Comparison of ENCODE assay signal across 10 mouse cellular contexts in the genomic region with DNA sequence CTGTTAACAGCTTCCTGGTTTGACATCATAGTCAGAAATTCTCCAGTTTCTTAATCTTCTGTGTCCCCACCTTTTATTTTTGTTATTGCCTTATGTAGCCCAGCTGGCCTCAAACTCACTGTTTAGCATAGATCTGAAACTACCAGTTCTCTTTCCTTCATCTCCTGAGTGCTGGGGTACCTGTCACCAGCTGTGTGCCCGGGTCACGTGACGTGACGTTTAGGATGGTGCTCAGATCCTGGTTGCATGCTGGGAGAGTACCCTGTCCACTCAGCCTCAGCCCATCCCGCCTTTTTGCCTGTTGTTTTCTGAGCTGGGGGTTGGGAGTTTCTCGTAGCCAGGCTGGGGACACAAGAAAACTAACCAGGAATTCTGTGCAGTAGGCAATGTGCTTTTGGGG. TPM values are rescaled to one million over a fixed set of nuclear protein-coding genes. Genes with fewer than 3 reads are reported as not detected.
DNase-seq lines count a peak whose midpoint lies in the region; ATAC-seq and TF ChIP-seq lines count a peak whose summit lies in the region.
"Had no signal": no experiment of that assay in that cellular context is flagged by ENCODE, and none has a peak within 500 bp of the region (broad histone marks: within the 10 kb centered on the region; RNA-seq: fewer than 3 reads in every experiment).

No protein-coding gene starts in this region.

- peak overlapping the region; percentile 64 for H3K27ac ChIP-seq in forebrain, embryonic 10.5 days
- no peak overlapping the region for H3K27ac ChIP-seq in forebrain, embryonic 14.5 days (ENCODE audit: low read depth, low read length)
- peak overlapping the region; percentile 87 for H3K27ac ChIP-seq in liver, adult 2 months (replicated peaks; ENCODE audit: insufficient read depth, low read depth, low read length)
- H3K27ac ChIP-seq in intestine, embryonic 16.5 days (ENCODE audit: low read length) = peak overlapping the region; percentile 43
- H3K27ac ChIP-seq in stomach, embryonic 16.5 days (ENCODE audit: low read length) = peak overlapping the region; percentile 73
- H3K27ac ChIP-seq: midbrain, embryonic 15.5 days had no signal

- H3K79me2 ChIP-seq in liver, adult 2 months (ENCODE audit: control insufficient read depth, insufficient read depth, low read length) = peaks cover 71% of the 10 kb centered on the region

- TF ChIP-seq POLR2A in liver, adult 2 months (IDR thresholded peaks at IDR 0.05; ENCODE audit: extremely low read depth, insufficient read depth, low read length) = no peak

- no peak overlapping the region for H3K9ac ChIP-seq in forebrain, embryonic 14.5 days (ENCODE audit: low read length)
- peak overlapping the region; percentile 56 for H3K9ac ChIP-seq in liver, adult 2 months (ENCODE audit: low read depth, low read length)
- no peak overlapping the region for H3K9ac ChIP-seq in intestine, embryonic 16.5 days (ENCODE audit: low read depth, low read length)
- H3K9ac ChIP-seq in stomach, embryonic 16.5 days (ENCODE audit: low read length) = peak overlapping the region; percentile 31; the same call in 1 of the 2 replicates
- H3K9ac ChIP-seq: midbrain, embryonic 15.5 days had no signal

- TF ChIP-seq CTCF in liver, adult 2 months (IDR thresholded peaks at IDR 0.05; ENCODE audit: low read depth, low read length) = no peak

- no peak for DNase-seq in forebrain, embryonic 10.5 days (ENCODE audit: extremely low spot score, low spot score)
- no peak for DNase-seq in forebrain, embryonic 14.5 days (ENCODE audit: low spot score)
- no peak for DNase-seq in liver, adult 2 months (ENCODE audit: extremely low read depth, low read depth, low spot score)
- DNase-seq in liver = no peak
- no peak for DNase-seq in gastrocnemius, postnatal 10 days
- DNase-seq in right cerebral cortex, postnatal 14 days = no peak

- H3K4me2 ChIP-seq in forebrain, embryonic 14.5 days (ENCODE audit: low read length) = no peak overlapping the region
- no peak overlapping the region for H3K4me2 ChIP-seq in intestine, embryonic 16.5 days (ENCODE audit: low read depth, low read length)
- no peak overlapping the region for H3K4me2 ChIP-seq in stomach, embryonic 16.5 days (ENCODE audit: low read depth, low read length)
- H3K4me2 ChIP-seq: midbrain, embryonic 15.5 days had no signal

- H3K4me3 ChIP-seq in forebrain, embryonic 10.5 days = no peak overlapping the region
- H3K4me3 ChIP-seq in forebrain, embryonic 14.5 days (ENCODE audit: low read depth, low read length) = no peak overlapping the region
- H3K4me3 ChIP-seq in liver, adult 2 months (ENCODE audit: insufficient read depth, low read depth, low read length) = no peak overlapping the region; the same call in 1 of the 2 replicates
- H3K4me3 ChIP-seq in intestine, embryonic 16.5 days (ENCODE audit: low read length) = no peak overlapping the region
- H3K4me3 ChIP-seq in stomach, embryonic 16.5 days (replicated peaks; ENCODE audit: low read length) = no peak overlapping the region
- H3K4me3 ChIP-seq: erythroblast, embryonic 14.5 days; midbrain, embryonic 15.5 days had no signal

- no peaks in the 10 kb centered on the region for H3K27me3 ChIP-seq in forebrain, embryonic 10.5 days (ENCODE audit: poor library complexity, severe bottlenecking)
- H3K27me3 ChIP-seq in forebrain, embryonic 14.5 days (replicated peaks; ENCODE audit: control insufficient read depth, insufficient read depth, low read length) = no peaks in the 10 kb centered on the region
- no peaks in the 10 kb centered on the region for H3K27me3 ChIP-seq in liver, adult 2 months (ENCODE audit: control insufficient read depth, insufficient read depth, low read length)
- no peaks in the 10 kb centered on the region for H3K27me3 ChIP-seq in intestine, embryonic 16.5 days (replicated peaks; ENCODE audit: control insufficient read depth, insufficient read depth, low read length)
- no peaks in the 10 kb centered on the region for H3K27me3 ChIP-seq in stomach, embryonic 16.5 days (ENCODE audit: control insufficient read depth, insufficient read depth, low read length)
- H3K27me3 ChIP-seq: midbrain, embryonic 15.5 days had no signal

- peaks cover 35% of the 10 kb centered on the region for H3K36me3 ChIP-seq in forebrain, embryonic 10.5 days (replicated peaks)
- H3K36me3 ChIP-seq in forebrain, embryonic 14.5 days (ENCODE audit: control insufficient read depth, insufficient read depth, low read length) = peaks cover 4% of the 10 kb centered on the region; the same call in 1 of the 2 replicates
- no peaks in the 10 kb centered on the region for H3K36me3 ChIP-seq in liver, adult 2 months (ENCODE audit: control insufficient read depth, insufficient read depth, low read length)
- H3K36me3 ChIP-seq in intestine, embryonic 16.5 days (ENCODE audit: control insufficient read depth, insufficient read depth, low read length) = no peaks in the 10 kb centered on the region
- no peaks in the 10 kb centered on the region for H3K36me3 ChIP-seq in stomach, embryonic 16.5 days (ENCODE audit: control insufficient read depth, insufficient read depth, low read length)
- H3K36me3 ChIP-seq: midbrain, embryonic 15.5 days had no signal

- ATAC-seq in forebrain, embryonic 14.5 days = no peak
- no peak for ATAC-seq in intestine, embryonic 16.5 days
- ATAC-seq in stomach, embryonic 16.5 days (ENCODE audit: insufficient read depth, low FRiP score) = no peak
- ATAC-seq: midbrain, embryonic 15.5 days had no signal

- H3K9me3 ChIP-seq in forebrain, embryonic 10.5 days = no peaks in the 10 kb centered on the region
- H3K9me3 ChIP-seq in forebrain, embryonic 14.5 days (replicated peaks; ENCODE audit: control insufficient read depth, low read length) = no peaks in the 10 kb centered on the region
- no peaks in the 10 kb centered on the region for H3K9me3 ChIP-seq in intestine, embryonic 16.5 days (ENCODE audit: control insufficient read depth, low read length)
- H3K9me3 ChIP-seq in stomach, embryonic 16.5 days (replicated peaks; ENCODE audit: control insufficient read depth, low read length) = no peaks in the 10 kb centered on the region
- H3K9me3 ChIP-seq: midbrain, embryonic 15.5 days had no signal

- WGBS in forebrain, embryonic 10.5 days = 82% methylated on average over 6 of the region's 6 CpGs
- WGBS in forebrain, embryonic 14.5 days = 92% methylated on average over 6 of the region's 6 CpGs
- 74% methylated on average over 6 of the region's 6 CpGs for WGBS in liver, adult 2 months
- 74% methylated on average over 6 of the region's 6 CpGs for WGBS in intestine, embryonic 16.5 days
- 73% methylated on average over 6 of the region's 6 CpGs for WGBS in stomach, embryonic 16.5 days

- H3K4me1 ChIP-seq in forebrain, embryonic 10.5 days = peaks cover 72% of the 10 kb centered on the region
- H3K4me1 ChIP-seq in forebrain, embryonic 14.5 days (ENCODE audit: control insufficient read depth, insufficient read depth, low read length) = peaks cover 14% of the 10 kb centered on the region
- peaks cover 44% of the 10 kb centered on the region for H3K4me1 ChIP-seq in liver, adult 2 months (ENCODE audit: control insufficient read depth, insufficient read depth, low read length)
- peaks cover 53% of the 10 kb centered on the region for H3K4me1 ChIP-seq in intestine, embryonic 16.5 days (ENCODE audit: control insufficient read depth, insufficient read depth, low read length)
- H3K4me1 ChIP-seq in stomach, embryonic 16.5 days (ENCODE audit: control insufficient read depth, insufficient read depth, low read length) = peaks cover 39% of the 10 kb centered on the region

RNA-seq across cellular contexts. Expression of a gene that starts 4.5 kb away (rescaled TPM):
- polyA plus RNA-seq in forebrain, embryonic 10.5 days (2016; fragmentation: Nextera tagmentation; extraction: Ambion mirVana) = 60.6 and 62.1 TPM in 2 replicates
- polyA plus RNA-seq in forebrain, embryonic 14.5 days (2014; fragmentation: Nextera tagmentation; extraction: Ambion mirVana) = 76.4 and 114 TPM in 2 replicates
- total RNA-seq in liver, adult 2 months (2014; rRNA removed) = 7.4 and 10.0 TPM in 2 replicates
- polyA plus RNA-seq in liver, adult 2 months (2012; rRNA removed) = 25.8 and 30.1 TPM in 2 replicates
- polyA plus RNA-seq in intestine, embryonic 16.5 days (2015; fragmentation: Nextera tagmentation; extraction: Ambion mirVana) = 35.4 and 40.5 TPM in 2 replicates
- polyA plus RNA-seq in stomach, embryonic 16.5 days (2015; fragmentation: Nextera tagmentation; extraction: Ambion mirVana) = 40.8 and 41.8 TPM in 2 replicates
- total RNA-seq in gastrocnemius, postnatal 10 days (2021) = 10 to 100 TPM; 24.0 to 30.8 TPM

RNA-seq across cellular contexts. Expression of a gene that starts 5.9 kb away (rescaled TPM):
- 8.8 and 10.1 TPM in 2 replicates for polyA plus RNA-seq in forebrain, embryonic 10.5 days (2016; fragmentation: Nextera tagmentation; extraction: Ambion mirVana)
- polyA plus RNA-seq in forebrain, embryonic 14.5 days (2014; fragmentation: Nextera tagmentation; extraction: Ambion mirVana) = 4.8 and 7.0 TPM in 2 replicates
- 7.6 and 7.7 TPM in 2 replicates for total RNA-seq in liver, adult 2 months (2014; rRNA removed)
- 24.2 and 32.0 TPM in 2 replicates for polyA plus RNA-seq in liver, adult 2 months (2012; rRNA removed)
- polyA plus RNA-seq in intestine, embryonic 16.5 days (2015; fragmentation: Nextera tagmentation; extraction: Ambion mirVana) = 53.2 and 56.6 TPM in 2 replicates
- 29.1 and 35.7 TPM in 2 replicates for polyA plus RNA-seq in stomach, embryonic 16.5 days (2015; fragmentation: Nextera tagmentation; extraction: Ambion mirVana)
- total RNA-seq in gastrocnemius, postnatal 10 days (2021) = under 1 TPM; 0.14 to 0.36 TPM

RNA-seq across cellular contexts. Expression of a gene that starts 23.7 kb away (rescaled TPM):
- 56.0 and 56.7 TPM in 2 replicates for polyA plus RNA-seq in forebrain, embryonic 10.5 days (2016; fragmentation: Nextera tagmentation; extraction: Ambion mirVana)
- 16.8 and 22.2 TPM in 2 replicates for polyA plus RNA-seq in forebrain, embryonic 14.5 days (2014; fragmentation: Nextera tagmentation; extraction: Ambion mirVana)
- 5.0 and 5.7 TPM in 2 replicates for total RNA-seq in liver, adult 2 months (2014; rRNA removed)
- 12.8 and 14.1 TPM in 2 replicates for polyA plus RNA-seq in liver, adult 2 months (2012; rRNA removed)
- 28.7 and 29.0 TPM in 2 replicates for polyA plus RNA-seq in intestine, embryonic 16.5 days (2015; fragmentation: Nextera tagmentation; extraction: Ambion mirVana)
- 22.4 and 26.7 TPM in 2 replicates for polyA plus RNA-seq in stomach, embryonic 16.5 days (2015; fragmentation: Nextera tagmentation; extraction: Ambion mirVana)
- 10 to 100 TPM; 11.0 to 14.5 TPM for total RNA-seq in gastrocnemius, postnatal 10 days (2021)

RNA-seq across cellular contexts. Expression of a gene that starts 30.5 kb away (rescaled TPM):
- polyA plus RNA-seq in forebrain, embryonic 10.5 days (2016; fragmentation: Nextera tagmentation; extraction: Ambion mirVana) = 51.9 and 52.1 TPM in 2 replicates
- polyA plus RNA-seq in forebrain, embryonic 14.5 days (2014; fragmentation: Nextera tagmentation; extraction: Ambion mirVana) = 30.5 and 36.8 TPM in 2 replicates
- 30.5 and 44.1 TPM in 2 replicates for total RNA-seq in liver, adult 2 months (2014; rRNA removed)
- 132 and 143 TPM in 2 replicates for polyA plus RNA-seq in liver, adult 2 months (2012; rRNA removed)
- polyA plus RNA-seq in intestine, embryonic 16.5 days (2015; fragmentation: Nextera tagmentation; extraction: Ambion mirVana) = 72.2 and 83.1 TPM in 2 replicates
- polyA plus RNA-seq in stomach, embryonic 16.5 days (2015; fragmentation: Nextera tagmentation; extraction: Ambion mirVana) = 61.6 and 66.9 TPM in 2 replicates
- 10 to 100 TPM; 61.6 to 63.5 TPM for total RNA-seq in gastrocnemius, postnatal 10 days (2021)

RNA-seq across cellular contexts. Expression of a gene that starts 30.5 kb away (rescaled TPM):
- polyA plus RNA-seq in forebrain, embryonic 10.5 days (2016; fragmentation: Nextera tagmentation; extraction: Ambion mirVana) = 217 TPM in 2 replicates
- 107 and 136 TPM in 2 replicates for polyA plus RNA-seq in forebrain, embryonic 14.5 days (2014; fragmentation: Nextera tagmentation; extraction: Ambion mirVana)
- 52.1 and 65.9 TPM in 2 replicates for total RNA-seq in liver, adult 2 months (2014; rRNA removed)
- polyA plus RNA-seq in liver, adult 2 months (2012; rRNA removed) = 66.6 and 85.9 TPM in 2 replicates
- polyA plus RNA-seq in intestine, embryonic 16.5 days (2015; fragmentation: Nextera tagmentation; extraction: Ambion mirVana) = 240 and 249 TPM in 2 replicates
- polyA plus RNA-seq in stomach, embryonic 16.5 days (2015; fragmentation: Nextera tagmentation; extraction: Ambion mirVana) = 197 and 220 TPM in 2 replicates
- total RNA-seq in gastrocnemius, postnatal 10 days (2021) = 100 to 1,000 TPM in 1 of 2 experiments, 10 to 100 TPM in 1; 93.7 to 108 TPM

Comparison
In these comparisons a context has a peak if more than half of its experiments do, and no peak if none do; other contexts are left out.
1. H3K9ac ChIP-seq: peak in liver, adult 2 months (single experiment) and stomach, embryonic 16.5 days (single experiment); none in forebrain, embryonic 14.5 days (single experiment) and intestine, embryonic 16.5 days (single experiment).